Mouse (Mus musculus): ENCODE data around the gene Grm7. TPM values are rescaled to one million over a fixed set of nuclear protein-coding genes. Genes with fewer than 3 reads are reported as not detected.

Gene Grm7
- total RNA-seq, 2 experiments from 2014 or later = not detected

DNA sequence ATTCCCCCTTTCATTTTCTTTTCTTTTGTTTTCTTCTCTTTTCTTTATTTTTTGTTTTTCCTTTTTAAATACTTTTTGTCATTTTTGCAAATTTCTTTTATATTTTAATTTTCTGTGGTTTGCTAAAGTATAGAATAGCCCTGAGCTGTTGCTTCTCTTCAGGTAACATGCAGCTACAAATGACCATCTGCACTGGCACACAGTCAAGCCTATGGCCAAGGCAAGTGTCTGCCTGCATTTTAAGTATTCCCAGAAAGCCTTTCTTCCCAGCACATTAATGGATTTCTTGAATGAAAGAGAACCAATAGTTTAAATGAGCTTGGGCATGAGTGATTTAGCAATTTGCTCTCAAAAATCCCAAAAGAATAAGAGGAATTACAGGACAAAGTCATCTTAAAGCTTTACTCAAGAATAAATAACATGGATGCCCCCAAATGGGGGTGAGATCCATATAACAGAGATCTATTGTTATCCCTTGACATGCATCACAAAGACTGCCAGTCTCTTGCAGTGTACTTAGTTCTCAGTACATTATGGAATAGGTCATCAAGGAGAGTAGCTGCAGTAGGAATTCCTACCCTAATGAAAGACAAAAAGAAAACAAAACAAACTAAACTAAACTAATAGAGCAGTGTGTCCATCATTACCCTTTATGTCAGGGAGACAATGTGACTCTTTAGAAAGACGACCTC lies 865.5 kb downstream of the Grm7 start:
- ATAC-seq (replicated peaks; ENCODE audit: low FRiP score, low TSS enrichment, poor library complexity, severe bottlenecking) = no peak

DNA sequence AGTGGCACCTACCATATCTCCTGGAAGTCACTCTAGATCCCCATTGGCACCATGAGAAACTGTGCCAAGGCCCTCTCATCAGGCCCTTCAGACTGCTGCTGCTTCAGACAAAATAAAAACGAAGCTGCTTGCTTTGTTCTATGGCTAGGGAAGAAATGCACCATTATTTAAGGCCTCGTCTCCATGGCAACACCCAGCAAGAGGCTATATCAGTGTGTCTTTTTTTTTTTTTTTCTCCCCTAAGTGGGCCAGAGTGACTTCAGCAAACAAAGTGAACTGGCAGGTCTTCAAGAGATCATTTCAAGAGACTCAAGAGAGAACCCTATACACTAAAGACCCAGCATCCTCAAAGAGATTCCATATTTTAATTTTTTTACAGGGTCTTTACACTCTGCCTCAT lies 867.0 kb downstream of the Grm7 start:
- ATAC-seq (replicated peaks; ENCODE audit: low FRiP score, low TSS enrichment, poor library complexity, severe bottlenecking) = no peak

DNA sequence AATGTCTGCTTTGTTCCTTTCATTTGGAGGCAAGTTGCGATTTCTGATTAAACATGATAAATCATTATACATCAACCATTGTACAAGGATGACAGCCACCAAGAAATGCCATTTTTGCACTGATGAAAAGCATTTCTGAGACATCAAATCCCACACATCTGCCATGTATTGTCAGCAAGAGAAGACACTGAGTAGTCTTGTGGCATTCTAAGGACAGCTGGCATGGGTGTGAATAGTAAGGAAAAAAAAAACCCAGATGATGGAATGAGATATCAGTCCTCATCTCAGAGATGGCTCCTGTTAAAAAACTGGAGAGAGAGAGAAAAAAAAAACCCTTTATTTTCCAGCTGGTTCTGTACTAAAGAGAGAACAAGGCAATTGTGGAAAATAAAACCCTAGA lies 875.8 kb downstream of the Grm7 start:
- ATAC-seq (replicated peaks; ENCODE audit: low FRiP score, low TSS enrichment, poor library complexity, severe bottlenecking) = no peak

DNA sequence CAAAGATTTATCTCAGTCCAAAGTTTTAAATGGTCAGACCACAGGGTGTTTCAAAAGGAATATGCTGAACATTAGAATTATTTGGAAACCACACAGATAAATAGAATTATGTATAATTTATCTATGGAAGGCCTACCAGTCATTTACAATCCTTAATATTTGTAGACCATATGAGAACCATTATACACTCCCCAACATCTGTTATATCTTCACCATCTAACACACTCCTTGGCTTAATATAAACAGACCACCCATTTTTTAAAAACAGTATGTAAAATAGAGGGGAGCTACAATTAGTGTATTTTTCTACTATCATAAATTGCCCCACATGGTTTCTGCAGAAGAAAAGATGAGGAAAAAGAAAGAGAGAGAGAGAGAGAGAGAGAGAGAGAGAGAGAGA lies 876.7 kb downstream of the Grm7 start:
- ATAC-seq (replicated peaks; ENCODE audit: low FRiP score, low TSS enrichment, poor library complexity, severe bottlenecking) = no peak

DNA sequence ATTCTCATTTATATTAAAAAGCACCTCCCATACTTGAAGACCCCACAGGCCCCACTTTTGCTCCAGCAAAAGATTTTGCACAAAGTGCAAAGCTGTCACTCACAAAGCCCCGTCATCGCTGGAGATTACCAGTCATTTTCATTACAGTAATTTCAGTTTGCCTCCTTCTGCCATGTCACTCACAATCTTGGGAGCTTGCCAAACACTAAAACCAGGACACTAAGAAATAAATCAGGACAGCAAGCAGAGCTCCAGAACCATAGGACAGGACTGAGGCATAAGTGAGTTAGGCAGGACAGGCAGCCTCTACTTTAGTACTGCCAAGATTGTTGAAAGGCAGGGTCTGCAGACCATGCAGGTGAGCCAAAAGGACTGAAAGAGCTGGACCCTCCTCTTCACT lies 884.6 kb downstream of the Grm7 start:
- no peak for ATAC-seq (replicated peaks; ENCODE audit: low FRiP score, low TSS enrichment, poor library complexity, severe bottlenecking)

DNA sequence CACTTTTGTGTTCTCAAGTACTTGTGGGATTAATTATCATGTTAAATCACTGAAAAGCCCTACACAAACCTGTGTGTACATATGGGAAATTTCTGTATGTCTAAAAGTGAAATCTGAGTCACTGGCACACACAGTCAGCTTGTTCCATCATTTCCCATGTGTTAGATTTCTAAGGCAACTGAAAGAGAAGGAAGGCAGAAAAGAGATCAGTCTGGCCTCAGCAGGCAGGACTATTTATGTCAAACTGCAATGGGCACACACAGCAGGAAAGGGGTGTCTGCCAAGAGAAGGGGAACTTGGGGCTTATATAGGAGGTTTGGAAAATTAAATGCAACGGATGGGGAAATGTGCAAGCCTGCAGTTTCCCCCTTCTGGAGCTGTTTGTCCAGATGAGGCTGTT lies 913.2 kb downstream of the Grm7 start:
- no peak for ATAC-seq (replicated peaks; ENCODE audit: low FRiP score, low TSS enrichment, poor library complexity, severe bottlenecking)

DNA sequence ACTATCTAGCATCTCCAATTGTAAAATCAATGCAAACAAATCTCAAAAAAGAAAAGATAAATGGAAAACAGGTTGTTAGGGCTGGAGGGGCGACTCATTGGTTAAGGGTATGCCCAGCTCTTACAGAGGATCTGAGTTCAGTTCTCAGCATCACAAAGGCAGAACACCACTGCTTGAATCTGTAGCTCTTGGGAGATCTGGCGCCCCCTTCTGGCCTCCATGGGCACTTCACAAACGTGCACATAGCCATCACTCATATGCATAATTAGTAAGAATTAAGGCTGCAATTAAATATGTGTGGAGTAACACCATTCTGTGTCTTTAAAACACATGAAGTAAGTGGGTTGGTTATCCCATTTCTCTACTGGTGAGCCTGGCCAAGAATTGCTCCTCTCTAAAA lies 914.1 kb downstream of the Grm7 start:
- no peak for ATAC-seq (replicated peaks; ENCODE audit: low FRiP score, low TSS enrichment, poor library complexity, severe bottlenecking)

DNA sequence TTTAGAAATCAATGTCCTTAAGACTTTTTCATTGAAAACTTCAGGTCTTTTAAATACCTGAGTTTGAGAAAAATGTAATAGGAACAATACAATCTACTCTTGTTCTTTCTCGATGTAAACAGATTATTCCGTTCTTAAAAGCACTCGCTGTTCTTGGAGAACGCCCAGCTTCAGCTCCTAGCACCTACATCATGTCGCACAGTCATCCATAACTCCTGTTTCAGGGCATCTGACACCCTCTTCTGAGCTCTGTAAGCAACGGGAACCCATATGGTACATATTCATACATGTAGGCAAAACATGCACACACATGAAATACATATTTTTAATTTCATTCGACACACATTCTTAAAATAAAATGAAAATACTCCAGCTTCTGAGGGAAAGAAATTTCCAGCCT lies 916.0 kb downstream of the Grm7 start:
- no peak for ATAC-seq (replicated peaks; ENCODE audit: low FRiP score, low TSS enrichment, poor library complexity, severe bottlenecking)

DNA sequence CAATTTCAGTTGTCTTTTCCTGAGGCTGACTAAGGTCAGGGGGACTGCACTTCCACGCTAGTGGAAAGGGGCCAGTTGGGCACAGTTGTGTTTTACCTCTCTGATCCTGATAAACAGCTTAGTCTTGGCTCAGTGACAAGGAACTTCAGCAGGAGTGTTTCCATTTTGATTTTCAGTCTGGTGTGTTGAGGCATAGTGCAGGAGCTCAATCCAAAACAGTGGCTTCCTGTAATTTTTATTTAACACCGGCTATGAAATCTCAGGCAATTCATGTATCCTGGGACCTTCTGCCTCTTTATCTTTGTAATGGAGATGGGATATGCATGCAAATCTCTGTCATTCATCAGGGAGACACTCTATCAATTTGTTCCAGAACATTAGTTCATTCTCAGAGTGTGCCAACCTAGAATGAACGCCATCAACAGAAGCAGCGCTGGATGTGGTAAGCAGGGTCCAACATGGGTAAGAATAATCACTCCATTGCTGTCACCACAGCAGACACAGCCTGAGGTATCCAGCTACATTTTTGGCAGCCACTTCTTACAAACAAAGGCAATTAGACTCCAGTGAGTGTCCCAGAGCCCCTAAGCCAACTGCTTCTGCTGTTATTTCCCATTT lies 926.2 kb downstream of the Grm7 start:
- ATAC-seq (replicated peaks; ENCODE audit: low FRiP score, low TSS enrichment, poor library complexity, severe bottlenecking) = no peak

DNA sequence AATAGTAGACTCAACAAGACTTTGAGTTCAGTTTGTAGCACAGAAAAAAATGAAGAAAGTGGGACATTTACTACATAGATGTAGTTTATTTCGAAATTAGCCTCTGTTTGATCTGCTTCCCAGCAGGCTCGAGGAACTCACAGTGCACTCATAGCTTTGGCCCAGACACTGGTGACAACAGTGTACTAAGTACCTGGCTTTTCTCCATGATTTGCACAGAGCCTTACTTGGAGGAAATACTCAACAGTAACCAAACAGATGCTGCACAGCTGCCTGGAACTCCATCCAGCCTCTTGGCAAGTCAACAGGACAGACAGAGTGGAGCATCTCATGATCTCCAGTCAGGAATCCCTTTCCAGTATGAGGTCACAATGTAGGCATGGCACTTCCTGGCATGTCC lies 939.5 kb downstream of the Grm7 start:
- ATAC-seq (replicated peaks; ENCODE audit: low FRiP score, low TSS enrichment, poor library complexity, severe bottlenecking) = no peak

DNA sequence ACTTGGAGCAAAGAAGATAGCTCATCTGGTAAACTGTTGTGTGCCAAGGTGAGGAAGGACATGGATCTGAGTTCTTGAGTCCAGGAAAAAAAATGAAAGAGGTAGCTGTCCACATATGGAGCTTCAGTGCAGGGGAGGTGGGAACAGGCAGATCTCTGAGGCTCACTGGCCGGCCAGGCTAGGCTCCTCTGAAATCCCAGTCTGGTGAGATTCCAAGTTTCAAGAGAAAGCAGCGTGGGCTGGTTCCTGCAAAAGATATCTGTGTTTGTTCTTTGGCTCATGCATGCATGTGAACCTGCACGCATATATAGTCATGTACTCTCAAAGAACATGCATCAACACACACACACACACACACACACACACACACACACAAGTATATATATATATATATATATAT lies 942.2 kb downstream of the Grm7 start:
- no peak for ATAC-seq (replicated peaks; ENCODE audit: low FRiP score, low TSS enrichment, poor library complexity, severe bottlenecking)

DNA sequence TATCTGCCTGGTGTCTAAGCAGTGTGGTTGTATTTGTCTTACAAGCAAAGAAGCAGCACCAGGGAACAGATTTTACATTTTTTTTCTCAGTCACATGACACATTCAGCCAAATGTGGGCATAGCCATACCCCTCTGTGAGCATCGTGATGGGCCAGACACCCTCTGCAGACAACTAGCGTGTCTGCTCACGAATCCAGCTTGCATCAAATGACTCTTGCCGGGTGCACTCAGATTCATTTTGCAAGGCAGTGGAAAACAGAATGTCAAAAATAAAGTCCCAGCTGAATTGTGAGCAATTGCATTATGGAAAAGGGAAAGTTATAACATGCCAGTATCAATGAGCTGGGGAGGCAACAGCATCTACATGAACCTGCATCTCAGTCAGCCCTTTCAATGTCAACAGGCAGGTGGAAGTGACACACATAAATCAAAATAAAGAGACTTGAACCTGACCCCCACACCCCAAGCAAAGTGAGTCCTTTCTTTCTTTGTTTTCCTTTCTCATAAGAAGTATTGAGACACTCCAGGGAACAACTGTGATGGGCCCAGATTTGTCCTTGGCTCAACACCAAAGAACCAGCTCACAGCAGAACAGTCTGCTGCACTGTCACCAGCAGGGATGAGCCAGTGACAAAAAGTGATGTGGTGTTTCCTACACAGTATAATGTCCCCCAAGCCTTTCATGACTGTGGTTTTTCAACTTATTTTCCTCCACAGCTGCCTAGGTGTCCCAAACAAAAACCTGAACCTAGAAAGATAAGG lies 956.7 kb downstream of the Grm7 start:
- ATAC-seq (replicated peaks; ENCODE audit: low FRiP score, low TSS enrichment, poor library complexity, severe bottlenecking) = no peak

DNA sequence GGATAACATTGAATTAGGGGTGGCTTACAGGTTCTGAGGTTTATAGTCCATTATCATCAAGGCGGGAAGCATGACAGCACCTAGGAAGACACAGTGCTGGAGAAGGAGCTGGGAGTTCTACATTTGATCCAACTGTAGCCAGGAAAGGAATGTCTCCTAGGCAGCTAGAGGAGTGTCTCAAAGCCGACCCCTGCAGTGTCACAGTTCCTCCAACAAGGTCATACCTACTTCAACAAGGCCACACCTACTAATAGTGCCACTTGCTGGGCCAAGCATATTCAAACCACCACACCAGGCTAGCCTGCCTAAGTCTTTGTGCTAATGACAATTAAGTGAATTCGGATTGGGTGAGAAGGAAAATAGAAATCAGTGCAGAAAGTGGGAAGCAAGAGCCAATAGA lies 965.0 kb downstream of the Grm7 start:
- ATAC-seq (replicated peaks; ENCODE audit: low FRiP score, low TSS enrichment, poor library complexity, severe bottlenecking) = no peak

DNA sequence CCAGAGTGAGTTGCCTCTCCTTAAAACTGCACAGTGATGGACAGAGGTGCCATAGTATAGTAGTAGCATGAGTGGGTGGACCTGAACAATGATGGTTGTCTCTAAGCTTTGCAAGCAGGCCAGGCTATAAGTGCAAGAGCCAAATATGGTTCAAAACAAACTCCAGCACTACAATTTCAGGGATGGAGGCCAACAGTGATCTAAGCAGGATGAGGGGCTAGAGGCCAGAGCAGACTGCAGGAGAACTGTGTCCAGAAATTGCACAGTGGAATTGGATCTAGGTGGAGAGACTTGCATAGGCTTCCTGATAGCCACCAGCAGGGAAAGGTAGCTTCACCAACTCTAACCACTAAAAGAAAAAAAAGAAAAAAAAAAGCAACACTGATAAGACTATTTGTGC lies 968.5 kb downstream of the Grm7 start:
- no peak for ATAC-seq (replicated peaks; ENCODE audit: low FRiP score, low TSS enrichment, poor library complexity, severe bottlenecking)
